21 mouse cellular contexts compared by ENCODE assay signal in genomic region chr5:101497698-101498048, GRCm38 (mm10).
DNase-seq lines count a peak whose midpoint lies in the region; ATAC-seq and TF ChIP-seq lines count a peak whose summit lies in the region.
"Had no signal": no experiment of that assay in that cellular context is flagged by ENCODE, and none has a peak within 500 bp of the region (broad histone marks: within the 10 kb centered on the region; RNA-seq: fewer than 3 reads in every experiment).

No protein-coding gene starts in this region.

- H3K4me3 ChIP-seq in hindbrain, embryonic 11.5 days (ENCODE audit: low read depth, low read length), result no peak overlapping the region
- H3K4me3 ChIP-seq in hindbrain, postnatal 0 days (ENCODE audit: low read length), result no peak overlapping the region
- no peak overlapping the region for H3K4me3 ChIP-seq in neural tube, embryonic 13.5 days
- H3K4me3 ChIP-seq in neural tube, embryonic 15.5 days (replicated peaks), result no peak overlapping the region
- H3K4me3 ChIP-seq in hindbrain, embryonic 14.5 days (replicated peaks; ENCODE audit: low read length), result no peak overlapping the region
- H3K4me3 ChIP-seq: forebrain, embryonic 10.5 days; forebrain, embryonic 13.5 days had no signal

- peak; percentile 45 for ATAC-seq in hindbrain, embryonic 11.5 days (ENCODE audit: low FRiP score)
- ATAC-seq in hindbrain, postnatal 0 days, result no peak
- ATAC-seq in neural tube, embryonic 13.5 days (ENCODE audit: low read depth), result peak; percentile 56; the same call in 1 of the 2 replicates
- ATAC-seq in neural tube, embryonic 15.5 days (ENCODE audit: low FRiP score), result no peak
- ATAC-seq in hindbrain, embryonic 14.5 days (ENCODE audit: low FRiP score), result no peak
- ATAC-seq: forebrain, embryonic 16.5 days; inflammation-experienced regulatory T-cells, adult 6 months; Patski had no signal

- no peaks in the 10 kb centered on the region; the same call in 1 of the 2 replicates for H3K4me1 ChIP-seq in hindbrain, embryonic 11.5 days (replicated peaks; ENCODE audit: control insufficient read depth, insufficient read depth, low read length)
- H3K4me1 ChIP-seq in hindbrain, postnatal 0 days (ENCODE audit: insufficient read depth, low read length), result peaks cover 2% of the 10 kb centered on the region; the same call in 1 of the 2 replicates
- peaks cover 13% of the 10 kb centered on the region for H3K4me1 ChIP-seq in neural tube, embryonic 13.5 days (replicated peaks)
- peaks cover 9% of the 10 kb centered on the region for H3K4me1 ChIP-seq in neural tube, embryonic 15.5 days
- H3K4me1 ChIP-seq in hindbrain, embryonic 14.5 days (replicated peaks; ENCODE audit: control insufficient read depth, insufficient read depth, low read length), result peaks cover 12% of the 10 kb centered on the region

- H3K4me2 ChIP-seq in hindbrain, embryonic 11.5 days (replicated peaks; ENCODE audit: low read depth, low read length), result no peak overlapping the region
- H3K4me2 ChIP-seq in hindbrain, postnatal 0 days (ENCODE audit: low read depth, low read length), result no peak overlapping the region
- H3K4me2 ChIP-seq in neural tube, embryonic 13.5 days, result no peak overlapping the region
- no peak overlapping the region for H3K4me2 ChIP-seq in neural tube, embryonic 15.5 days
- peak overlapping the region; percentile 10; the same call in 1 of the 2 replicates for H3K4me2 ChIP-seq in hindbrain, embryonic 14.5 days (replicated peaks)
- H3K4me2 ChIP-seq: forebrain, embryonic 13.5 days; heart, embryonic 11.5 days had no signal

- no peaks in the 10 kb centered on the region for H3K9me3 ChIP-seq in hindbrain, embryonic 11.5 days (ENCODE audit: control insufficient read depth, low read length)
- no peaks in the 10 kb centered on the region for H3K9me3 ChIP-seq in hindbrain, postnatal 0 days (ENCODE audit: low read length)
- no peaks in the 10 kb centered on the region for H3K9me3 ChIP-seq in neural tube, embryonic 13.5 days
- H3K9me3 ChIP-seq in neural tube, embryonic 15.5 days (replicated peaks), result no peaks in the 10 kb centered on the region
- no peaks in the 10 kb centered on the region for H3K9me3 ChIP-seq in hindbrain, embryonic 14.5 days (ENCODE audit: control insufficient read depth, low read length)
- H3K9me3 ChIP-seq: forebrain, embryonic 10.5 days; forebrain, embryonic 13.5 days had no signal

- DNase-seq in hindbrain, embryonic 11.5 days (ENCODE audit: low spot score), result no peak
- no peak for DNase-seq in hindbrain, postnatal 0 days (ENCODE audit: low spot score)
- no peak for DNase-seq in hindbrain, embryonic 14.5 days (ENCODE audit: low spot score)
- no peak for DNase-seq in heart, adult 11 months
- no peak for DNase-seq in left cerebral cortex, adult 18-20 months (ENCODE audit: low spot score in 2 of 2)
- DNase-seq: adrenal gland, postnatal 10 days; B cell, adult 2 months; cerebellum, adult 18-20 months; cerebellum, adult 9-10 months; gastrocnemius, postnatal 10 days; gastrocnemius, postnatal 36 days had no signal

- H3K36me3 ChIP-seq in hindbrain, embryonic 11.5 days (ENCODE audit: control insufficient read depth, insufficient read depth, low read length), result no peaks in the 10 kb centered on the region
- H3K36me3 ChIP-seq in hindbrain, postnatal 0 days (ENCODE audit: insufficient read depth, low read length), result no peaks in the 10 kb centered on the region
- no peaks in the 10 kb centered on the region for H3K36me3 ChIP-seq in neural tube, embryonic 13.5 days
- no peaks in the 10 kb centered on the region for H3K36me3 ChIP-seq in neural tube, embryonic 15.5 days
- no peaks in the 10 kb centered on the region for H3K36me3 ChIP-seq in hindbrain, embryonic 14.5 days (replicated peaks; ENCODE audit: control insufficient read depth, insufficient read depth)
- H3K36me3 ChIP-seq: forebrain, embryonic 10.5 days; G1E had no signal

- H3K27ac ChIP-seq in hindbrain, embryonic 11.5 days (ENCODE audit: low read depth, low read length), result 0 out of 2 replicates have a peak overlapping the region, but pooled peaks have one; percentile 13
- no peak overlapping the region for H3K27ac ChIP-seq in hindbrain, postnatal 0 days
- no peak overlapping the region for H3K27ac ChIP-seq in neural tube, embryonic 13.5 days (replicated peaks)
- no peak overlapping the region for H3K27ac ChIP-seq in neural tube, embryonic 15.5 days (replicated peaks)
- H3K27ac ChIP-seq in hindbrain, embryonic 14.5 days, result 0 out of 2 replicates have a peak overlapping the region, but pooled peaks have one; percentile 26
- H3K27ac ChIP-seq: forebrain, embryonic 10.5 days; forebrain, embryonic 13.5 days had no signal

- H3K9ac ChIP-seq in hindbrain, embryonic 11.5 days (ENCODE audit: low read depth, low read length), result no peak overlapping the region
- H3K9ac ChIP-seq in hindbrain, postnatal 0 days (replicated peaks; ENCODE audit: low read length), result no peak overlapping the region
- H3K9ac ChIP-seq in neural tube, embryonic 13.5 days, result no peak overlapping the region
- H3K9ac ChIP-seq in neural tube, embryonic 15.5 days (replicated peaks), result no peak overlapping the region
- no peak overlapping the region for H3K9ac ChIP-seq in hindbrain, embryonic 14.5 days
- H3K9ac ChIP-seq: forebrain, embryonic 13.5 days had no signal

- TF ChIP-seq CTCF in hindbrain, postnatal 0 days (IDR thresholded peaks at IDR 0.05; ENCODE audit: low read depth), result no peak

- H3K27me3 ChIP-seq in hindbrain, embryonic 11.5 days (ENCODE audit: control insufficient read depth, insufficient read depth, low read length), result peaks cover 7% of the 10 kb centered on the region
- H3K27me3 ChIP-seq in hindbrain, postnatal 0 days (ENCODE audit: insufficient read depth, low read length), result no peaks in the 10 kb centered on the region; the same call in 1 of the 2 replicates
- peaks cover 84% of the 10 kb centered on the region for H3K27me3 ChIP-seq in neural tube, embryonic 13.5 days
- H3K27me3 ChIP-seq in neural tube, embryonic 15.5 days (replicated peaks), result peaks cover 44% of the 10 kb centered on the region
- H3K27me3 ChIP-seq in hindbrain, embryonic 14.5 days (ENCODE audit: control insufficient read depth, insufficient read depth, low read length), result peaks cover 43% of the 10 kb centered on the region
- H3K27me3 ChIP-seq: CH12.LX had no signal

- 80% methylated on average over 14 of the region's 14 CpGs for WGBS in hindbrain, embryonic 11.5 days
- WGBS in hindbrain, postnatal 0 days, result 65% methylated on average over 14 of the region's 14 CpGs
- 80% methylated on average over 14 of the region's 14 CpGs for WGBS in neural tube, embryonic 13.5 days
- 82% methylated on average over 14 of the region's 14 CpGs for WGBS in neural tube, embryonic 15.5 days
- 71% methylated on average over 14 of the region's 14 CpGs for WGBS in hindbrain, embryonic 14.5 days

Comparison
In these comparisons a context has a peak if more than half of its experiments do, and no peak if none do; other contexts are left out.
1. ATAC-seq: peak in hindbrain, embryonic 11.5 days (single experiment) and neural tube, embryonic 13.5 days (single experiment); none in hindbrain, postnatal 0 days (single experiment), neural tube, embryonic 15.5 days (single experiment) and hindbrain, embryonic 14.5 days (single experiment).
2. H3K27ac ChIP-seq: peak in hindbrain, embryonic 11.5 days (single experiment) and hindbrain, embryonic 14.5 days (single experiment); none in hindbrain, postnatal 0 days (single experiment), neural tube, embryonic 13.5 days (single experiment) and neural tube, embryonic 15.5 days (single experiment).